Mouse (Mus musculus) lung, postnatal 0 days (tissue): ENCODE results near the gene Apmap.

ENCODE experiments used
- CTCF ChIP-seq: IDR thresholded peaks from 2 replicates; pipeline ENCODE4 v1.5.1; 2016; ENCODE audit warnings: antibody characterized with exemption, mild to moderate bottlenecking
- EP300 ChIP-seq: IDR thresholded peaks from 2 replicates; pipeline ENCODE4 v1.6.1; 2016; ENCODE audit warnings: antibody characterized with exemption, mild to moderate bottlenecking, control low read depth

DNA sequence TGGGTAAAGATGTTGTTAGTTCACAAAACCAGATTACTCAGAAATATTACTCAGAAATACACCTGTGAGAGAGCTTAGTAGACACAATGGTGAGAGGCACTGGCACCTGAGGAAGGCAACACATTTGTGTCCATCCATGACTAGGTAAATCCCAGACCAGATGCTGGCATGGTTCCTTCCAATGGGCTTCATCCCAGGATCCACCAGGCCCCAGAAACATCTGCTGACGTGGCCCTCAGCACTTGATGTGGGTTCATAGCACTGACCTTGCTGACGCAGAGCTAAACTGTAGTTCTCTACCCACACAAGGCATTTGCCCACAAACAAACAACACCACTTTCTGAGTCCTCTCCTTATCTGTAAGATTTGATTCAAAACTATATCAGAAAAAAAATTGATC, 46.4 kb upstream of the Apmap start:
- TF ChIP-seq EP300 (no peak), CTCF (no peak)
